Mouse (Mus musculus) hindbrain, embryonic 16.5 days (tissue): ENCODE measurements around the gene Shisa5. TPM values are rescaled to one million over a fixed set of nuclear protein-coding genes. Genes with fewer than 3 reads are reported as not detected.

Experiments
- ATAC-seq: fragments of 200-750 bp; cut with Nextera tagmentation; 2 replicates; pipeline ENCODE4 v1.8.0; 2017; ENCODE audit warnings: moderate TSS enrichment, moderate library complexity
- H3K27ac ChIP-seq: fragments of 300-500 bp; sonication (generic); 2 replicates; pipeline ENCODE4 v1.5.1; 2014; ENCODE audit warnings: low read depth, mild to moderate bottlenecking, control low read depth, low read length, moderate library complexity
- H3K27me3 ChIP-seq: fragments of 300-500 bp; sonication (generic); replicated peaks from 2 replicates; pipeline ENCODE4 v1.6.1; 2014; ENCODE audit warnings: low read length; ENCODE audit not compliant: control insufficient read depth, insufficient read depth
- H3K36me3 ChIP-seq: fragments of 300-500 bp; sonication (generic); 2 replicates; pipeline ENCODE4 v1.6.1; 2014; ENCODE audit warnings: mild to moderate bottlenecking, low read length, moderate library complexity, mixed read lengths; ENCODE audit not compliant: control insufficient read depth, insufficient read depth
- H3K4me1 ChIP-seq: fragments of 300-500 bp; sonication (generic); 2 replicates; pipeline ENCODE4 v1.6.1; 2014; ENCODE audit warnings: low read depth, low read length; ENCODE audit not compliant: control insufficient read depth, insufficient read depth
- H3K4me2 ChIP-seq: fragments of 300-500 bp; sonication (generic); 2 replicates; pipeline ENCODE4 v1.6.1; 2014; ENCODE audit warnings: mild to moderate bottlenecking, low read length, control low read depth, moderate library complexity
- H3K4me3 ChIP-seq: fragments of 300-500 bp; sonication (generic); 2 replicates; pipeline ENCODE4 v1.5.1; 2014; ENCODE audit warnings: mild to moderate bottlenecking, low read length, control low read depth, moderate library complexity
- H3K9ac ChIP-seq: fragments of 300-500 bp; sonication (generic); 2 replicates; pipeline ENCODE4 v1.6.1; 2014; ENCODE audit warnings: low read depth, mild to moderate bottlenecking, control low read depth, low read length, moderate library complexity
- H3K9me3 ChIP-seq: fragments of 300-500 bp; sonication (generic); 2 replicates; pipeline ENCODE4 v1.6.1; 2014; ENCODE audit warnings: mild to moderate bottlenecking, low read length, moderate library complexity; ENCODE audit not compliant: control insufficient read depth
- WGBS: fragments of 180-500 bp; shearing (Covaris S2); extraction: QIAGEN DNeasy Blood & Tissue Kit; methylation state at CpG from one replicate; pipeline ENCODE4 v1.1.7; 2014; 5-methylcytosine and 5-hydroxymethylcytosine counted together
- polyA plus RNA-seq: library from polyadenylated mRNA; unstranded; fragments of >200 nt; fragmentation: Nextera tagmentation; extraction: Ambion mirVana; gene quantifications from 2 replicates; pipeline ENCODE4 v1.2.1, GENCODE M21; 2015

Shisa5 gene
- polyA plus RNA-seq, 1 experiment from 2014 or later, result 87.5 TPM

- ATAC-seq, result no peak
Observed at GRCm38 (mm10) chr9:108999167-108999526, 39.2 kb upstream of the Shisa5 start.

GRCm38 (mm10) chr9:109000726-109001125 is 37.6 kb upstream of the Shisa5 start:
- Histone ChIP-seq H3K4me1 (no peaks in the 10 kb centered on the region), H3K9ac (no peak overlapping the region), H3K36me3 (no peaks in the 10 kb centered on the region), H3K4me3 (no peak overlapping the region), H3K9me3 (no peaks in the 10 kb centered on the region), H3K27me3 (no peaks in the 10 kb centered on the region), H3K27ac (no peak overlapping the region), H3K4me2 (no peak overlapping the region)
- WGBS, result 4% methylated on average over 3 of the region's 3 CpGs
- ATAC-seq, result peak; percentile 31; the same call in 1 of the 2 replicates

More at GRCm38 (mm10) chr9:108999167-108999526, 39.2 kb upstream of the Shisa5 start:
- H3K4me1 ChIP-seq, result no peaks in the 10 kb centered on the region
- no peaks in the 10 kb centered on the region for H3K36me3 ChIP-seq
- no peak overlapping the region for H3K4me3 ChIP-seq
- no peaks in the 10 kb centered on the region for H3K9me3 ChIP-seq
- no peak overlapping the region for H3K27ac ChIP-seq
- WGBS, result 86% methylated on average over 4 of the region's 4 CpGs
- H3K4me2 ChIP-seq, result no peak overlapping the region
- H3K9ac ChIP-seq, result no peak overlapping the region
- no peaks in the 10 kb centered on the region for H3K27me3 ChIP-seq

- H3K36me3 ChIP-seq, result peaks cover 3% of the 10 kb centered on the region; the same call in 1 of the 2 replicates
- no peaks in the 10 kb centered on the region for H3K9me3 ChIP-seq
- no peaks in the 10 kb centered on the region for H3K4me1 ChIP-seq
- WGBS, result 59% methylated on average over 2 of the region's 2 CpGs
- H3K4me3 ChIP-seq, result no peak overlapping the region
- no peak for ATAC-seq
- no peaks in the 10 kb centered on the region for H3K27me3 ChIP-seq
- no peak overlapping the region for H3K27ac ChIP-seq
- H3K4me2 ChIP-seq, result no peak overlapping the region
- no peak overlapping the region for H3K9ac ChIP-seq
Observed at GRCm38 (mm10) chr9:109003201-109003600, 35.2 kb upstream of the Shisa5 start.

- WGBS, result 91% methylated on average over 21 of the region's 21 CpGs
- no peak overlapping the region for H3K27ac ChIP-seq
- no peak for ATAC-seq
- no peak overlapping the region for H3K9ac ChIP-seq
- no peak overlapping the region for H3K4me3 ChIP-seq
- H3K36me3 ChIP-seq, result peaks cover 3% of the 10 kb centered on the region; the same call in 1 of the 2 replicates
- no peaks in the 10 kb centered on the region for H3K9me3 ChIP-seq
- H3K4me1 ChIP-seq, result no peaks in the 10 kb centered on the region
- H3K4me2 ChIP-seq, result no peak overlapping the region
- H3K27me3 ChIP-seq, result no peaks in the 10 kb centered on the region
Observed at GRCm38 (mm10) chr9:109007025-109007780, 31.2 kb upstream of the Shisa5 start.

- Histone ChIP-seq H3K4me2 (no peak overlapping the region), H3K9me3 (no peaks in the 10 kb centered on the region), H3K36me3 (peaks cover 3% of the 10 kb centered on the region; the same call in 1 of the 2 replicates), H3K27ac (no peak overlapping the region), H3K9ac (no peak overlapping the region), H3K4me1 (no peaks in the 10 kb centered on the region), H3K27me3 (no peaks in the 10 kb centered on the region), H3K4me3 (no peak overlapping the region)
- 79% methylated on average over 9 of the region's 9 CpGs for WGBS
- ATAC-seq, result no peak
Observed at GRCm38 (mm10) chr9:109008081-109008480, 30.3 kb upstream of the Shisa5 start.

GRCm38 (mm10) chr9:109008994-109009635 is 29.2 kb upstream of the Shisa5 start:
- H3K27ac ChIP-seq, result no peak overlapping the region
- no peak overlapping the region for H3K4me3 ChIP-seq
- no peaks in the 10 kb centered on the region for H3K9me3 ChIP-seq
- WGBS, result 67% methylated on average over 10 of the region's 10 CpGs
- no peak overlapping the region for H3K4me2 ChIP-seq
- H3K27me3 ChIP-seq, result no peaks in the 10 kb centered on the region
- peaks cover 9% of the 10 kb centered on the region; the same call in 1 of the 2 replicates for H3K36me3 ChIP-seq
- no peak overlapping the region for H3K9ac ChIP-seq
- ATAC-seq, result no peak
- H3K4me1 ChIP-seq, result no peaks in the 10 kb centered on the region

- no peaks in the 10 kb centered on the region for H3K27me3 ChIP-seq
- peaks cover 9% of the 10 kb centered on the region; the same call in 1 of the 2 replicates for H3K36me3 ChIP-seq
- H3K4me2 ChIP-seq, result no peak overlapping the region
- H3K9me3 ChIP-seq, result no peaks in the 10 kb centered on the region
- no peaks in the 10 kb centered on the region for H3K4me1 ChIP-seq
- WGBS, result 57% methylated on average over 17 of the region's 17 CpGs
- H3K9ac ChIP-seq, result no peak overlapping the region
- no peak overlapping the region for H3K27ac ChIP-seq
- H3K4me3 ChIP-seq, result no peak overlapping the region
- ATAC-seq, result no peak
Observed at GRCm38 (mm10) chr9:109009636-109010315, 28.6 kb upstream of the Shisa5 start.

- no peaks in the 10 kb centered on the region for H3K9me3 ChIP-seq
- no peak overlapping the region for H3K9ac ChIP-seq
- H3K4me1 ChIP-seq, result no peaks in the 10 kb centered on the region
- ATAC-seq, result no peak
- no peaks in the 10 kb centered on the region for H3K27me3 ChIP-seq
- peaks cover 9% of the 10 kb centered on the region; the same call in 1 of the 2 replicates for H3K36me3 ChIP-seq
- no peak overlapping the region for H3K4me3 ChIP-seq
- WGBS, result 84% methylated on average over 14 of the region's 14 CpGs
- H3K27ac ChIP-seq, result no peak overlapping the region
- H3K4me2 ChIP-seq, result no peak overlapping the region
Observed at GRCm38 (mm10) chr9:109010316-109010690, 28.1 kb upstream of the Shisa5 start.

- no peaks in the 10 kb centered on the region for H3K4me1 ChIP-seq
- no peak for ATAC-seq
- no peak overlapping the region for H3K4me2 ChIP-seq
- 0 out of 2 replicates have a peak, but pooled peaks cover 6% of the 10 kb centered on the region for H3K36me3 ChIP-seq
- 74% methylated on average over 8 of the region's 8 CpGs for WGBS
- no peaks in the 10 kb centered on the region for H3K27me3 ChIP-seq
- H3K9ac ChIP-seq, result no peak overlapping the region
- H3K9me3 ChIP-seq, result no peaks in the 10 kb centered on the region
- H3K27ac ChIP-seq, result no peak overlapping the region
- no peak overlapping the region for H3K4me3 ChIP-seq
Observed at GRCm38 (mm10) chr9:109015397-109015796, 23.0 kb upstream of the Shisa5 start.
